Mouse (Mus musculus) thymus, adult 2 months (tissue): ENCODE data around the gene Shb. TPM values are rescaled to one million over a fixed set of nuclear protein-coding genes. Genes with fewer than 3 reads are reported as not detected.

ENCODE experiments used
- DNase-seq: peaks from one replicate; pipeline ENCODE4 v3.0.0; 2021
- H3K27ac ChIP-seq: fragments of 200-500 bp; 2 replicates; pipeline ENCODE4 v1.5.1; 2012; ENCODE audit warnings: low read length, control low read depth; ENCODE audit not compliant: control insufficient read depth, insufficient read depth
- H3K27me3 ChIP-seq: fragments of 200-500 bp; 2 replicates; pipeline ENCODE4 v1.6.1; 2012; ENCODE audit warnings: mild to moderate bottlenecking, low read length, moderate library complexity, mixed read lengths; ENCODE audit not compliant: control insufficient read depth, insufficient read depth
- H3K36me3 ChIP-seq: fragments of 200-500 bp; 2 replicates; pipeline ENCODE4 v1.6.1; 2012; ENCODE audit warnings: mild to moderate bottlenecking, low read length, moderate library complexity; ENCODE audit not compliant: control insufficient read depth, insufficient read depth
- H3K4me1 ChIP-seq: fragments of 200-500 bp; replicated peaks from 2 replicates; pipeline ENCODE4 v1.6.1; 2012; ENCODE audit warnings: low read length; ENCODE audit not compliant: control insufficient read depth, insufficient read depth
- H3K4me3 ChIP-seq: fragments of 200-500 bp; 2 replicates; pipeline ENCODE4 v1.5.1; 2012; ENCODE audit warnings: mild to moderate bottlenecking, low read length, control low read depth, moderate library complexity; ENCODE audit not compliant: control insufficient read depth, insufficient read depth
- CTCF ChIP-seq: fragments of 200-500 bp; IDR thresholded peaks from 2 replicates; pipeline ENCODE4 v1.5.1; 2012; ENCODE audit warnings: mild to moderate bottlenecking, control low read depth, low read length, moderate library complexity, borderline replicate concordance; ENCODE audit not compliant: control insufficient read depth, poor library complexity, insufficient read depth; ENCODE audit errors: extremely low read depth
- POLR2A ChIP-seq: fragments of 200-500 bp; IDR thresholded peaks from 2 replicates; pipeline ENCODE4 v1.6.1; 2012; ENCODE audit warnings: mild to moderate bottlenecking, low read length, control low read depth, moderate library complexity; ENCODE audit not compliant: control insufficient read depth, poor library complexity, insufficient read depth; ENCODE audit errors: extremely low read depth
- WGBS: fragments of 180-500 bp; shearing (Covaris S2); methylation state at CpG from one replicate; pipeline ENCODE4 v1.1.7; 2018; 5-methylcytosine and 5-hydroxymethylcytosine counted together
- polyA plus RNA-seq: library from polyadenylated mRNA; depleted of rRNA; stranded (reverse); fragments of >200 nt; gene quantifications from 2 replicates; pipeline ENCODE4 v1.2.3, GENCODE M21; 2012

Shb gene
- polyA plus RNA-seq, 1 experiment, result 14.5 TPM

DNA sequence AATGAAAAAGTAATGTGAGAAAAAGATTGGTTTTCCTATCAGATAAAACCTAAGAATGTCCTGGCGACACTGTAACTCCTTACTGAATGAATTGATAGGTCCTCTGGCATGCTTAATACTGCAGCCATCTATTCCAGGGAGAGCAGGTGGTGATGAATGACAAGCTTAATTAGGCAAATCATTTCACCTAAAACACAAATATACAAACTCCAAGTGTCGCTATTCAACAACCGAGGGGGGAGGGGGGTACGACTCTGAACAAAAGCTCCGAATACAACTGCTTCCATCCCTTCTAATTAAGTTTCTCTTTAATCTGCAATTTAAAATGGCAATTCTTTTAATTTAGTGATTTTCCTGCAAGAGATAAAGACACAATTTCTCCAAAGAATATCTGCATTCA is 83.3 kb downstream of the Shb start:
- Histone ChIP-seq H3K4me1 (0 out of 2 replicates have a peak, but pooled peaks cover 9% of the 10 kb centered on the region), H3K36me3 (no peaks in the 10 kb centered on the region), H3K27me3 (no peaks in the 10 kb centered on the region), H3K4me3 (no peak overlapping the region), H3K27ac (no peak overlapping the region)
- DNase-seq, result no peak
- 92% methylated on average over 5 of the region's 5 CpGs for WGBS
- TF ChIP-seq POLR2A (no peak), CTCF (no peak)

DNA sequence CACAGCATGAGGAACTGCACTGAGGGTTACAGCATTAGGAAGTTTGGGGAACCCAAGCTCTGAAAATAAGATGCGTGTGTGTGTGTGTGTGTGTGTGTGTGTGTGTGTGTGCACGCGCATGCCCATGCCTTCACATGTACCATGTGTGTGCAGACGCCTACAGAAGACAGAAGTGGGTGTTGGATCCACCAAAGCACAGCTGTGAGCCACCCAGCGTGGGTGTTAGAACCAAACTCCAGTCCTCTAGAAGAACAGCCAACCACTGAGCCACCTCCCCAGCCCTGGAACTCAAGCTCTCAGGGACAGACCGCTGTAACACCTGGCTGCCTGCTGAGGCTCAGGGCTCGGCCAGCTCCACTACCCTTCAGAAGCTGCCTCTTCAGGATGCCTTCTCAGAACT is 83.8 kb downstream of the Shb start:
- H3K36me3 ChIP-seq, result no peaks in the 10 kb centered on the region
- 67% methylated on average over 7 of the region's 7 CpGs for WGBS
- no peak overlapping the region for H3K27ac ChIP-seq
- no peak overlapping the region for H3K4me3 ChIP-seq
- TF ChIP-seq CTCF (no peak), POLR2A (no peak)
- 0 out of 2 replicates have a peak, but pooled peaks cover 5% of the 10 kb centered on the region for H3K4me1 ChIP-seq
- no peak for DNase-seq
- H3K27me3 ChIP-seq, result no peaks in the 10 kb centered on the region

DNA sequence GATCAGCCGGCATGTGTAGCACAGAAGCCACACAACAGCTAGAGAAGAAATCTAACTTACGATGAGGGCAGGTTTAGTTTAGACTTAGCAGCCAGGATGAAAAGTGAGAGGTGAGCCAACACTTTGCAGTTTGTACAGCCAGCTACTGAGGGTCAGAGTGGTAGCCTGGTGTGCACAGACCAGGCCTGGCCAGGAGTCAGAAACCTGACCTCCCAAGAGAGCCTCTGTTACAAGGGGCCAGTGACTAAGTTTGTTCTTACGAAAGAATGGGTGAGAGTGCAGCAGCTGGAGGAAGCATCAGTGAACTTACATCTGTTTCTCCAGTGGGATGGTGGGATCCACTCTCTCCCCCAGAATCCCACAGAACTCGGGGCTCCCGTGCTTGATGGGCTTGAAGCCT is 85.1 kb downstream of the Shb start:
- no peaks in the 10 kb centered on the region for H3K27me3 ChIP-seq
- no peaks in the 10 kb centered on the region for H3K36me3 ChIP-seq
- no peaks in the 10 kb centered on the region for H3K4me1 ChIP-seq
- WGBS, result 95% methylated on average over 5 of the region's 5 CpGs
- H3K27ac ChIP-seq, result no peak overlapping the region
- H3K4me3 ChIP-seq, result no peak overlapping the region
- no peak for DNase-seq
- TF ChIP-seq CTCF (no peak), POLR2A (no peak)

DNA sequence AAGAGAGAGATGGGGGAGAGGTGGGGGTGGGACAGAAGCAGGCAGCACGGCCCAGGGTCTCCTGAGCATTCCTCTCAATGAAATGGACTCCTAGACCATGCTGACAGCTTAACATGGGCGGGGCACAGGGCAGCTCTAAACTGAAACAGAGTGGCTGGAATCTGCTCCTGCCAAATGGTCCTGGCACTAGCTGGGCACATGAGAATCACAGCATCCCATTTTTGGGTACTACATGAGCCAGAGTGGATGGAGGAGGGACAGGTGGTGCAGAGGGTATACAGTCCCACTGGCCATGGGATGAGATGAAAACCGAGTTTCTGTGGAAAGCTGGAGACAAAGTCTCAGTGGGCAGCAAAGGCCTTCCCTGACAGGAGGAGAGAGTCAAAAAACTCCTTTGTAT is 87.0 kb downstream of the Shb start:
- no peaks in the 10 kb centered on the region for H3K36me3 ChIP-seq
- no peaks in the 10 kb centered on the region for H3K4me1 ChIP-seq
- no peaks in the 10 kb centered on the region for H3K27me3 ChIP-seq
- no peak overlapping the region for H3K4me3 ChIP-seq
- no peak overlapping the region for H3K27ac ChIP-seq
- no peak for DNase-seq
- 84% methylated on average over 3 of the region's 3 CpGs for WGBS
- no peak for TF ChIP-seq POLR2A
- TF ChIP-seq CTCF, result no peak

DNA sequence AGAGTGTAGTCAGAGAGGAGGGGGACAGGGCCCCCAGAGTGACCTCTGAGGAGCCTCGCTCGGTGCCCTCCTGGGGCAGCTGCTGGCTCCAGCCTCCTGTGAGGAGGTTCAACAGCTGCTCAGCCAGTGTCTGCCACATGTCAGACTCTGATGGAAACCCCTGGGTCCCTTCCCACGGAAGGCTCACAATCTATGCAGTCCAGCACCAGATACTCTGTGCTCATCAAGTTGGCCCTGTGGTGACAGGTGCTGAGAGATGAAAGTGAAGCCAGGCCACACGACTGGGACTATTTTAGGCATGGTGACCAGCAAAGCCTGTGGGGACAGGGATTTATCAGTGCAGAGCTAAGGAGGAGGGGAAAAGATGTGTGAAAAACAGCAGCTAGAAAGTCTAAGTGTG is 87.5 kb downstream of the Shb start:
- Histone ChIP-seq H3K27me3 (no peaks in the 10 kb centered on the region), H3K4me1 (no peaks in the 10 kb centered on the region), H3K36me3 (no peaks in the 10 kb centered on the region), H3K27ac (no peak overlapping the region), H3K4me3 (no peak overlapping the region)
- no peak for DNase-seq
- TF ChIP-seq CTCF (no peak), POLR2A (no peak)
- 94% methylated on average over 4 of the region's 4 CpGs for WGBS

DNA sequence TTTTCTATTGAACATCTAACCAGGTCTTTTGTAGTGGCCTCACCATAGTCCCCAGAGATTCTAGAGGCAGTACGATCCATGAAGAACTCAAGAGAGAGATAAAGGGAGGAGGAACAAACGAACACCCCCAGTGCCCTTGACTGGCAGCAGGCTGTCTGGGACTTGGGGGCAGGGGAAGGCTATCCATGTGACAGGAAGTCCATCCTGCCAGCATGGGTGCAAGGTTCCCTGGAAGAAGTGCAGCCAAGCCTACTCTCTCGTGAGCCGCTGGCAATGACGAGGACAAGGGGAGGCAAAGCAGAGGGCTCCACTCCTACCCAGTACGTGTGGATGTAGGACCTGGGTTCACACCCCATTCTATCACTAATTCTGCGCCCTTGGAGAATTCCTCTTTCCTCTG is 88.6 kb downstream of the Shb start:
- WGBS, result 93% methylated on average over 7 of the region's 7 CpGs
- Histone ChIP-seq H3K4me1 (no peaks in the 10 kb centered on the region), H3K4me3 (no peak overlapping the region), H3K36me3 (no peaks in the 10 kb centered on the region), H3K27me3 (no peaks in the 10 kb centered on the region), H3K27ac (no peak overlapping the region)
- no peak for DNase-seq
- TF ChIP-seq CTCF (no peak), POLR2A (no peak)

DNA sequence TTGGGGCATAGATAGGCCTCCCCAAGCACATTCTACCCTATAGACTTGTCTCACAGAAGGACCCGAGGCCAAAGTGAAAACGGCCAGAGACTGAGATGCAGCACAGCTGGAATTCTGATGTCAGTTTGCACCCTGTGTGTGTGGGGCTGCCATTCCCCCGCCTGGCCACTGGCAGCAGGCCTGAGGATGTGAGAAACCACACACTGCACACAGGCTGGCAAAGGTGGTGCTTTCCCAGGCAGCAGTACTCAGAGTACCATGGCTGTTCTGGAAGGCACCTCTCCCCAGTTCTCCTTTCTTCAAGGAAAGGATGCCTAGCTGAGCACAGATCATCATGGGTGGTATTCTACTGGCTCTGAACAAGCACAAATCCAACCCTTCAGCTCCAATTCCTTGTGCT is 90.0 kb downstream of the Shb start:
- Histone ChIP-seq H3K4me1 (no peaks in the 10 kb centered on the region), H3K27me3 (no peaks in the 10 kb centered on the region), H3K27ac (no peak overlapping the region), H3K4me3 (no peak overlapping the region), H3K36me3 (no peaks in the 10 kb centered on the region)
- DNase-seq, result no peak
- TF ChIP-seq CTCF (no peak), POLR2A (no peak)
- 76% methylated on average over 3 of the region's 3 CpGs for WGBS
